Mouse (Mus musculus) right cerebral cortex, postnatal 14 days (tissue): ENCODE measurements around the gene Csnk2a1.
"Not testable (repeated sequence)": the region's sequence is repeated elsewhere in the genome, so short reads cannot be mapped to it uniquely, and the experiment has no call there.

ENCODE experiments used
- DNase-seq: peaks from one replicate; pipeline ENCODE4 v3.0.0; 2022

The Csnk2a1 gene

GRCm38 (mm10) chr2:152226248-152227050 is at the start of gene Csnk2a1:
Gene Csnk2a1 (plus strand): TSS chr2:152226839.
- DNase-seq: peak; percentile 87

GRCm38 (mm10) chr2:152177162-152177805 is 49.4 kb upstream of the Csnk2a1 start:
- DNase-seq: no peak

GRCm38 (mm10) chr2:152177806-152178170 is 48.9 kb upstream of the Csnk2a1 start:
- DNase-seq: no peak

- DNase-seq: no peak
Observed at GRCm38 (mm10) chr2:152178345-152178744, 48.3 kb upstream of the Csnk2a1 start.

- no peak for DNase-seq
Observed at GRCm38 (mm10) chr2:152179301-152179700, 47.3 kb upstream of the Csnk2a1 start.

- no peak for DNase-seq
Observed at GRCm38 (mm10) chr2:152180323-152180722, 46.3 kb upstream of the Csnk2a1 start.

GRCm38 (mm10) chr2:152187132-152187531 is 39.5 kb upstream of the Csnk2a1 start:
- DNase-seq: no peak

- DNase-seq: no peak
Observed at GRCm38 (mm10) chr2:152189213-152189612, 37.4 kb upstream of the Csnk2a1 start.

- DNase-seq: no peak
Observed at GRCm38 (mm10) chr2:152189640-152190039, 37.0 kb upstream of the Csnk2a1 start.

GRCm38 (mm10) chr2:152190161-152190560 is 36.5 kb upstream of the Csnk2a1 start:
- no peak for DNase-seq

- no peak for DNase-seq
Observed at GRCm38 (mm10) chr2:152192591-152193345, 33.9 kb upstream of the Csnk2a1 start.

GRCm38 (mm10) chr2:152193346-152193710 is 33.3 kb upstream of the Csnk2a1 start:
- DNase-seq: no peak

- no peak for DNase-seq
Observed at GRCm38 (mm10) chr2:152194586-152194985, 32.1 kb upstream of the Csnk2a1 start.

GRCm38 (mm10) chr2:152196896-152197295 is 29.7 kb upstream of the Csnk2a1 start:
- DNase-seq: no peak

- DNase-seq: peak; percentile 20
Observed at GRCm38 (mm10) chr2:152197301-152197712, 29.3 kb upstream of the Csnk2a1 start.

GRCm38 (mm10) chr2:152206139-152206538 is 20.5 kb upstream of the Csnk2a1 start:
- not testable (repeated sequence) for DNase-seq

GRCm38 (mm10) chr2:152211871-152212270 is 14.8 kb upstream of the Csnk2a1 start:
- DNase-seq: no peak

GRCm38 (mm10) chr2:152216975-152217374 is 9.7 kb upstream of the Csnk2a1 start:
- no peak for DNase-seq

- no peak for DNase-seq
Observed at GRCm38 (mm10) chr2:152223521-152224300, 2.9 kb upstream of the Csnk2a1 start.

- DNase-seq: no peak
Observed at GRCm38 (mm10) chr2:152225536-152225935, 1.1 kb upstream of the Csnk2a1 start.

- peak; percentile 57 for DNase-seq
Observed at GRCm38 (mm10) chr2:152227051-152227481, 427 bp downstream of the Csnk2a1 start.

- no peak for DNase-seq
Observed at GRCm38 (mm10) chr2:152230046-152230445, 3.4 kb downstream of the Csnk2a1 start.

- DNase-seq: no peak
Observed at GRCm38 (mm10) chr2:152237926-152238325, 11.3 kb downstream of the Csnk2a1 start.
